Mouse (Mus musculus): ENCODE results near the gene Lhfp.
"Not testable (repeated sequence)": the region's sequence is repeated elsewhere in the genome, so short reads cannot be mapped to it uniquely, and the experiment has no call there.

The Lhfp gene

DNA sequence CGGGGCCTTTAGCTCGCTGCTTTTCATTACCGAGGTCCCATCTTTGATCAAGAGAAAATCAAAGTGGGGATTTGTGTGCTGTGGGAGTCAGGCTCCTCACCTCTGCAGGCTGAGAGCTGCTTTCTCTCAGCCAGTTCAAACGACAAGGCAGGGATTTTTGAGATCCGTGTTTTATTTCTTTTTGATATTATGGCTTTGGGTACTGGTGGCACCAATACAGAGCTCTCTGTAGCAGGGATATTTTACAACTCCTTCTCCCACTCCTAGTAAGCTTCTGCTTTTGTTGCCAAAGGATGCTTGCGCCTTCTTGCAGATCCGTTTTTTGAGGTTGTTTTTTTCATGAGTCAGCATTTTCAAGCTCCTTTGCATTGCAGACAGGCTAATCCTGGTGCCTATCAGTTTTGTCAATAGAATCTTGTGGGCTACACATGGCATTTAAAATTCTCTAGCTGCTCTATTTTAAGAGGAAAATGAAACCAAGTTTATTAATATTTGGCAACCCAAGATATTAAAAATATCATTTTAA lies 172.5 kb downstream of the Lhfp start:
- DNase-seq (ENCODE audit: inconsistent ontology term): no peak

DNA sequence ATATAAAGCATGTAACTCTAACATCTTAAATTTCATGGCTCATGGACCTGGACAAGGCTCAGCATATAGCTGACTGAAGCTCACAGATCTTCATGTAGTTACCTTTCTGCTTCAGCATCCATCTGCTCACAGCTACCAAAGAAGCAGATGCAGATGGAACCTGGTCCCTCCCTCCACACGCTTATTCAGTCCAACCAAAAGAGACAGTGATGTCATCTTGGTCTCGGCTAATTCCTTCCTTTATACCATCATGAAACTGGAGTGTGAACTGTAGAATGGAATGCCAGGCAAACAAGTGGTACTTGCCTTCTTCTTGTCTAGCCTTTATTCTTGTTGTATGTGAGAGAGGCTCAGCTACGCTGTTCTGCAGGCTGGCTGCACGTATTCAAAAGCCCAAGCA lies 173.1 kb downstream of the Lhfp start:
- DNase-seq (ENCODE audit: inconsistent ontology term): no peak

DNA sequence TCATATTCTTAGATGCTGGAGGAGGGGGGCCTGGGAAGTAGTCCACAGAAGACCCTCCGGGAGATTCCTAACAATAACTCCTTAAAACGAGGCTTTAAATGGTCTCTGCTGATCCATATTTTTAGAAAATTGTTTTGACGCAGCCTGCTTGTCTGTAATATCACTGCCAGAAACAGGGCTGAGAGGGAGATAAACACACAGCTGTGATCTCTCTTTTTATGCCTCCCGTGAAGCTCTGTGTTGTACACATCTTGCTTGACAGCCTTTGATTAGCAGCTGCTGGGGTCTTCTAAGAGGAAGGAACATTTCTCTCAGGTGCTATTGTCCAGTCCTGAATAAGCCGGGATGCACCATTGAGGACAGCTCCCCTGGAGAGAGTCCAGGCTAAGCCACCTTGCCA lies 176.4 kb downstream of the Lhfp start:
- DNase-seq (ENCODE audit: inconsistent ontology term): no peak

DNA sequence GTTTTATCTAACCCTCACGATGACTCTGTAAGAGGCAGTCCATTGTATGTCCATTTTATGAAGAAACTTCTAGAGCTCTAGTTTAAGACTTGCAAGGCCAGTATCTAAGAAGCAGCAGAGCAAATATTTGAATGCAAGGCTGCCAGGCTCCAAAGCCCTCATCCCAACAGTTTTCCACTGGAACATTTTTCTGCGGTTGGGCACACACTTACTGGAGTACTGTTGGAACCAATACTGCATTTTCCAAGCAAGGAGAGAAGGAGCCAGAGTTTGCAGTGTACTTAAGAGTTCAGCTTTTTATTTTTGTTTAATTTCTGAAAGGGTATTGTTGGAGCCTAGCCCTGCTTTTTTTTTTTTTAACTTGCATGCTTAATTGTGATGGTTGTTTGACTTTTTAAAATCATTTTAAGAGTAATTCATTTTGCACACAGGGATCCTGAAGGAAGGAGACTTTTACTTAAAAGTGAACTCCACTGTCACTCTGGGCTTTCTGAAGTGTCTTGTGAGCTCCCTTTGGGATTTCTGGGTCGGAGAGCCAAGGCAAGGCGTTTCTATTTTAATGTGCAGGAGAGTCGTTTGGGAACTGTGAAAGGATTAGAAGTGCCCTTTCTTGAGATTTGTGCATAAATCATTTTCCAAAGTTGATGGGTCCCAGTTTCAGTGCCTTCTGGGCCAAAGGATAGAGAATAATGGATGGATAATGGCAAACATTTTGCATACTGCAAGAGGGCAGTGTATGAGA lies 180.4 kb downstream of the Lhfp start:
- DNase-seq (ENCODE audit: inconsistent ontology term): no peak

DNA sequence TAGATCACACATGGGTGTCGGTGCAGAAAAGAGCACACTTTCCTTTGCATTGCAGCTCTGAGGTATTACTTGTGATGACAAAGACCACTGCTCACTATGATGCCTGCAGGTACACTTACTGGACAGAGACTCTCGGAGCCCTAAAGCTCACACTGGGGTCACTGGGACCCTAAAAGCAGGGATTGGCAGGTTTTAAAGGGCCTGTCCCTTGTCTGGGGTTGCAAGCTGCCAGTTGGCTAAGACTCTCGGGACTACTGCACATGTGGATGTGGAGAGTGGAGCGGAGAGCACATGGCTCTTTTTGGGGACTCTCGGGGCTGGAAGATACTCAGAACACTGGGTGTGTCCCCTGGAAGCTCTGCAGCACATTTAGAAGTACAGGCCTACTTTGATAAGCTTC lies 182.8 kb downstream of the Lhfp start:
- no peak for DNase-seq (ENCODE audit: inconsistent ontology term)

DNA sequence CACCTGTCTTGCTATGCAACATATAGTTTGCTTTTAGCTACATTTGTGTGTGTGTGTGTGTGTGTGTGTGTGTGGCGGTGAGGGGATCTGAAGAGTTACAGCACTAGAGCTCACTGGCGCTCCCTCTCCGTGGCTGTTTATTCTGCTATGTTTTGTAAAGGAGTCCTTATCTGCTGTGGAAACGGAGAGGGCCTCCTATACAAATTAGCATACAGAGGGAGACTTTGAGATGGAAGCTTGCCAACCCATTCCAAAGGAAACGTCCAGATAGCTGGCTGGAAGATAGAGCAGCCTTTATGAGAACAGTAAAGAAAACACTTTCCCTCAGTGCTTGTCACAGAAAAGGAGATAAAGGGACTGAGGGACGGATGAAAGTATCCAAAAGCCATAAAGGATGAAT lies 184.4 kb downstream of the Lhfp start:
- DNase-seq (ENCODE audit: inconsistent ontology term): no peak

DNA sequence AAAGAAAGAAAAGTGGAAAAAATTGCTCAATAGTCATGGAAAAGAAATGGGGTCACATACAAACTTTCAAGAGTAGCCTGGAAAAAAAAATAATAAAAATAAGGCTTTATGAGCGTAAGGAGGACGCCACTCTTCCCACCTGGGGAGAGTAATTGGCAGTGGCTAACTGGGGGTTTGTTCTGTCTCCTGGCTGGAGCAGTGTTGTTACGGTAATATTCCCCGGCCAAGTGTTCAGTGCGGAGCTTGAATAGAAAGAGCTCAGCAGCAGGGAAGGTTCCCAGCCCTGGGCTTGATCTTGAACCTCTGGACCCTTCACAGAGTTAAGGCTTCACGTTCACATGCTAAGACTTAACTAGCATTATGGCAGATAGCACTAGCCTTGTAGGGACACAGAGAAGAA lies 184.9 kb downstream of the Lhfp start:
- no peak for DNase-seq (ENCODE audit: inconsistent ontology term)

DNA sequence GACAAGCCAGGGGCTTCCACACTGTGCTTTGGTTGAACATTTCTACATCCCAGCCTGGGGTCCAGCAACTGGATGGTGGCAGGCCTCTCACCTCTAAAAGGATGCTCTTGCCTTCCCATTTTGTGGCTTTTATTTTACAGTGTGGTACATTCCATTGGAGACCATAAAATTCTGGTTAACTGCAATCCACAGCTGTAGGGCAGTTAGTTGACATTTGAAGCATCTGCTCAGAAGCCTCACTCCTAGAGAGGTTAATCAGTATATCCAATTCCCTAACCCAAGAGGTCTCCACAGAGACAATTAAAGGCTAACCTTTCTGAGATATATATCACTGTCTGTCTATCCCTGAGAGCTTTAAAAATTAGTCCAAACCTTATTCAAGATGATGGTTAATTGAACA lies 186.5 kb downstream of the Lhfp start:
- DNase-seq (ENCODE audit: inconsistent ontology term): no peak

DNA sequence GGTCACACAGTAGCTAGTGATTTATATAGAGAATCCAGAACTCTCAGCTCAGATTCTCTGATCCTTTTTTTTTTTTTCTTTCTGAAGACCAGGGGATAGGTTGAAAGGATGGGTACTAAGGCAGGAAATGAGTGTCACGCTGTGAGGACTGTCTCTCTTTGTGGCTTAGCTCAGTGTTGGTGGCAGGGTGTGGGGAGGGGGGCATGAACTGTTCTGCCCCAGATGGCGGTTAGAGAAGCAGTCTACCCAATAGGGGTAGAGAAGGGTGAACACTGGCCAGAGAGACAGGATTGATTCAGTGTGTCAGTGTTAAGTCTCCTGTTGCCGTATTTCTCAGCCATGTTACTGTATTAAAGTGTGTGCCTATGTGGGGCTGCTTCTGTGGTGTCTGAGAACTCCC lies 189.2 kb downstream of the Lhfp start:
- no peak for DNase-seq (ENCODE audit: inconsistent ontology term)

DNA sequence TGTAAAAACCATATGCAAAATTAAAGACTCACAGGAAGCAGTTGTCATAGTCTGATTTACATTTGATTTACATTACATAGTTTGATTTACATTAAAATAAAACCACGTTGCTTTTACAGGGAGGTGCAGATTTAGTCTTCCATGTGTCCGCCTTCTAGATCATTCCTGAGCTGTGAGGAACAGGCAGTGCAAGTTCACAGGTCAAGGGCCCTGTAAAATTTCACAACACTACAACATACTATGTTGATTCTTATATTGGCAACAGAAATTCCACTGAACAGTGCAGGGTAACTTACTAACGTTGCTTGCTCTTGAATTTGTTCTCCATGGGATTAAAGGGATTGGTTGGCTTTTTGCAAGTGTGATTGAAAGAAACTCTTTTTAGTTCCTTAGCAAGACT lies 189.8 kb downstream of the Lhfp start:
- no peak for DNase-seq (ENCODE audit: inconsistent ontology term)

DNA sequence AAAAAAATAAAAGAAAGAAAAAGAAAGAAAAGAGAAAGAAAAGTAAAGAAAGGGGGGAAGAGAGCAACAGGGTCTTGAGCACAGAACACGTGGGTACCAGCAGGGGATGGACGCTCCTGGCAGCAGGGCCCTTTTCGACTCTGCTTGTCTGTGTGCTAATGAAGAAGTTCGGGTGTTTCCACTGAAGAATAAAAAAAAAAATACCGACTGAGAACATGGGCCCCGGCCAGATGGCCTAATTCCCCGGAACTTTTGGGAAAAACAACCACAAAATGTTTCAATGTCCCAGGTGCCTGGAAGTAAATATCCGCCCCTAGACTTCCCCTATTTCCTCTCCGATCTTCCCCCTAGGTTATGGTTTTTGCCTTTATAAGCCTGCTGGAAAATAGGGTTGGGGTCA lies 191.1 kb downstream of the Lhfp start:
- DNase-seq (ENCODE audit: inconsistent ontology term): not testable (repeated sequence)

DNA sequence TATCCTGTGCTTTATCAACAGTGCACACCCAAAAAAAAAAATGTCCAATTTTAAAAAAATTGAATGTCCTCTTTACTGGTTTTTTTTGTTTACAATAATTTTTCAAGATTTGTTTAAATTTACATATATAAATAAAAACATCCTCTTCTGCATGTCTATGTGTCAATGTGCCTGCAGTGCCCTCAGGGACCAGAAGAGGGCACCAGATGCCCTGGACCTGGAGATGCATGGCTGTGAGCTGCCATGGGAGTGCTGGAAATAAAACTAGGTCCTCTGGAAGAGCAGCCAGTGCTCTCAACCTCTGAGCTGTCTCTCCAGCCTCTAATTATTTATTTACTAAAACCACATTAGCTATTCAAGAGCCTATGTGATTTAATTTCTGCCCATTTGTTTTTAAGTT lies 193.4 kb downstream of the Lhfp start:
- no peak for DNase-seq (ENCODE audit: inconsistent ontology term)

DNA sequence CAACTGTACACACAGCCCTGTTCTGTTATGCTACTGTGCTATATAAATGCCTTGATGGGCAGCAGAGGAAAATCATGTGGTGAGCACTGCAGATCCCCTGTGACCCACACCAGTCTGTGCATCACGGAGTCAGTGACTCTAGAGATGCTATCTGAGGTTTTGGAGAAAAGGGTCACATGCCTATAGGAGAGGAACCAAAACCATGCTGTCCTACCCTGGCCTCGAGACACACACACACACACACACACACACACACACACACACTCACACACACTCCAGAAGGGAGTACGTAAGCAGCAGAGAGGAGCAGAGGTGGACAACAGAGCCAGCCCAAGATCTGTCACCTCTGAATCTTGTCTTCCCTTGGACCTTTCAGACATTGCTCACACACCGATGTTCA lies 195.1 kb downstream of the Lhfp start:
- DNase-seq (ENCODE audit: inconsistent ontology term): no peak

DNA sequence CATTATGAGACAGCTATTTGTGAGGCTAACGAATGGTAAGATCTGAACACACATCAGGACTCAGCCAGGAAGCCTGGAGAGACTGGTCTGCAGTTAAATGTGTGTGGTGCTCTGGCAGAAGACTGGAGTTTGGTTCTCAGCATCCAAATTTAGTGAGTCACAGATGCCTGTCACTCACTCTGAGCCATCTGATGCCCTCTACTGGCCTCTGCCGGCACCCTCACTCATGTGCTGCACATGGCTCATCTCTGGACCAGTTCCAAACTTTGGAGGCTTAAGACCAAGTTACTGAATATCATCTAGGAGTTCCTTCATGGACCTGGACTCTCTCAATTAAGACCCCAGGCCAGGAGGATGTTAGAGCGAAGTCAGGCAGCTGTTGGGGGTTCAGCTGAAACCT lies 198.8 kb downstream of the Lhfp start:
- no peak for DNase-seq (ENCODE audit: inconsistent ontology term)

DNA sequence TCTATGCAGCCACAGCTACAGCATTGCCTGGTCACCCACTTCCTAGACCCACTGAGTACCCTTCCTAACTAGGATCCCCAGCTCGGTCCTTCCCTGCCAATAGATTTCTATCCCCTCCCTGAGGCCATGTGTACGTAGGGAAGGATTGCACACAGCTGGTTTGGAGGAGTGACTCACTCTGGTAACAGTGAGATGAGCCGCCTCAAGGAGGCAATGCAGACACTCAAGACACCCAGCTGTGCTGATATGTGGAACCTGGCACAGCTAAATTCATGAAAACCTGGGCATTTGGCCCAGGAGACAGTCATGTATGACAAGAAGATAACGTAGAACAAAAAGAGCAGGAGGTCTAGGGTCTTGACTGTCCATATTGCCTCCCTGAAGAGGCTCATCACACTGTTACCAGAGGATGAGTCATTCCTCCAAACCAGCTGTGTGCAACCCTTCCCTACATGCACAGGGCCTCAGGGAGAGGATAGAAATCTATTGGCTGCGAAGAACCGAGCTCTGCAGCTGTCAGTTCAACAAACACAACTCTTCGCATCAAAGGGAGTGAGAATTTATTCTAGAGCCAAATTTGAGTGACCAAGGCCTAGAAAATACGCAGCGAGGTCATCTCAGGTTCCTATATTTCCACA lies 204.4 kb downstream of the Lhfp start:
- no peak for DNase-seq (ENCODE audit: inconsistent ontology term)

DNA sequence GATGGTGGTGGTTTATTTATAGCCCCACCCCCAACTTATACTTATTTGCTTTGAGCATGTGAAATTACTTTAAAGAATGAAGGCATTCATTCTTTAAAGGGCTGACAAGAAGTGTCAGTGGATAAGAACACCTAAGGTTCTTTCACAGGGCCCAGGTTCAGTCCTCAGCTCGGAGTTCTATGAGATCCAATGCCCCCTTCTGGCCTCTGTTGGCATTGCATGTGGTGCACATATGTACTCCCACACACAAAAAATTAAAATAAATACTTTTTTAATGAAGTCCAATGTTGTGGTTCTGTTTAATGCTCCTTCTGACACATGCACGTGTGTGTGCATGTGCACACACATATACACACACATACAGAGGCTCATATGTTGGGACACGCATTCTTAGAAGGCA lies 205.8 kb downstream of the Lhfp start:
- DNase-seq (ENCODE audit: inconsistent ontology term): no peak

DNA sequence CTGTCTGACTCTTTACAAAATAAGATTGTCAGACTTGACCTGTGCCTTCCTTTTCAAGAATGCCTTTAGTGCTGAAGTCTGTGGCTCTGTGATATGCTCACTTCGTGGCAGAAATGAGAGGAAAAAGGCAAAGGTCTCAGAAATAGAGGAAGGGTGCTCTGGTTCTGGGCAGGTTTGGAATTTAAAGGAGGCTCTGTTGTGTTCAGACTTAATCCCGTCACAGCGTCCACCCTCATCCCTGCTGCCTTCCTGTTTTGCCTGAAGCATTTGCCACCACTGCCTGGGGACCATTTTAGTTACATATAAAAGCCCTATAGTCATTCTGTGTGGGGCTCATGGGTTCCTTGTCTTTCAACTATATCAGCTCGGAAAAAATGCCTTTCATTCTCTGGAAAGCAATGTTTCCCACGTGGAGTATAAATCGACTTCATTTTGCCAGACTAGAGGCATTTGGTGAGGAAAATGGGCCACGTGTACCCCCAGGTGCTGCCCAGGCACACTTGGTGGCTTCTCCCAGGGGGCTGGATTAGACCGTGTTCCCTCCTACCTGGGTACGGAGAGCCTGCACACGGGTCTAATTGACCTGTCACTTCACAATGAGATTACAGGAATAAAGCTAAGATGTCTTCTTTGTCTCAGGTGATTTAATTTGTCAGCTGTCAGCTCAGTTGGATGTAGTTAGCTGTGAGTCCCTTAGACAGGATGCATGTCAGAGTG lies 207.0 kb downstream of the Lhfp start:
- DNase-seq (ENCODE audit: inconsistent ontology term): no peak

DNA sequence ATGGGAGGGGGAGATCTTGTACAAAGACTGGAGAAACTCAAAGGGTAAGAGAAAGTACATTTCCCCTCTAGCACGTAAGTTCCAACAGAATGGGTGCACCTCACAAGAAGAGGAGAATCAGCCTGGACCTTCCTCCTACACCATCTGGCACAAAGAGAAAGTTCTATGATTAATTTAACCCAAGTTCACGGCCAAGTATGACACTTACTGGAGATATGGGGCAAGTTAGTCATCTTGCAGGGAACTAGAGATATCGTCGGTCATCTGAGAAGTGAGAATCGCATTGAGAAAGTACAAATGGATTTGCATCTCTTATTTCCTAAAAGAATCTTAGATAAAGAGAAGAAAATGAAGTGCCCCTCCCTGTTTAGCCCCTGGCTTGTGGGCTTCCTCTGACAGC lies 211.2 kb downstream of the Lhfp start:
- no peak for DNase-seq (ENCODE audit: inconsistent ontology term)

DNA sequence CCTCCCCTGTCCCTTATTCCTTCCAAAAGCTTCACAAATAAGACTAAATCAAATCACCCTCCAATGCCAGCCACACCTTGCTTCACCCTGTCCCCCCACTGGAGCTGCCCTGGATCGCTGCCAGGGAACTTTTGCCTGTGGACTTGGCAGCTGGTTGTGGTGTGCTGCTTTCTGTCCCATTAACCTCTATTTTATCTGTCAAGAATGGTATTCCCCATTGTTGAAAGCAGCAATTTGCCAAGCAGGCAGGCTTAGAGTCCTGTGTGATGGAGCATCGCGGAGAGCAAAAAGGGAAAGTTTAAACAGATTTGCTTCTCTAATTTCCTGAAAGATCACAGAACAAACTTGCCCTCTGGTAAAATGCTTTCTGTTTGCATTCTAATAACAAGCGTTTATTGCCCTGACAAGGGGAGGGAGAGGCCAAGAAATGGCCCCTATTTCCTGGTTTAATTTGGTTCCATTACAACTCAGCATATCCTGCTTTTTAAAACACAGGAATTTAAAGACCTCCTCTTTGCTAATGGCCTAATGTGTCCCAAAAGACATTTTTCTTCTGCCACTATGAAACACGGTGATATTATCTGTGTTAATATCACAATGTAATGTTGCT lies 212.0 kb downstream of the Lhfp start:
- DNase-seq (ENCODE audit: inconsistent ontology term): peak; percentile 46

DNA sequence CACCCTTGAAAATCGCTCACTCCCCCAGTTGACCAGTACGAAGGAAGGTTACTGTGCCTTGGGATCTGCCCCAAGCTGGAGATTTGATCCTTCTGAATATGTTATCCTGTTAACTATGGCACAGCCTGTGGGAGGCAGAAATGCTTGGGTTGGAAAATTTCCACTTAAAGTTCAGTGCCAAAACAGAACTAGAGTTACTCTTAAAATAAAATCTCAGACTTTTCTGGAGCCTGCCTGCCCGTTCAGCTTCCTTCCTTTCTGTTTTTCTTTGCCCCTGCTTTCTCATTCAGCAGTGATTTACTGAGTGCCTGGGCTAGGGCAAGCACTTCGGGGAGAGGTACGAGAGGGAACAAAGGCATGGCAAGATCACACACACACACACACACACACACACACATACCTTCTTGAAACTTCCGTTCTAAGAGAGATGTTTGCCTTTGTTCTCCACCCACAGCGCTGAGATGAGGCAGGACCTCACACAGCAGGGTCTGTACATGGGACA lies 217.4 kb downstream of the Lhfp start:
- DNase-seq (ENCODE audit: inconsistent ontology term): peak; percentile 44

DNA sequence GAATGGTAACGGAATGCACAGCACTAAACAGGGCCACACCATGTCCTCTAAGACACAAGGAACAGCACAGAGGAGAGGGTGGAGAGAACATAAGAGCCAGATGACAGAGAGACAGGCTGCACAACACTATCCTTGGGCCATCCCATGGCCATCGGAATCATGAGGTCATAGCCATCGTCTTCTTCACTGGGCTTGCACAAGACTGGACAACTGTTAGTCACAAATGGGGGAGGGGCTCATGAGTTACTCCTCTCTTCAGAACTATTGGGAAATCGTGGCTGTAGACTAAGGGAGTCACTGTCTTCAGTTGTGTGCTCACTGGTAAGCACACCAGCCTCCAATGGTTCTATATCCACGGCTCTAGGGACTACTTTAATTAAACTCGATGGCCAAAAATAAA lies 224.8 kb downstream of the Lhfp start:
- DNase-seq (ENCODE audit: inconsistent ontology term): no peak

DNA sequence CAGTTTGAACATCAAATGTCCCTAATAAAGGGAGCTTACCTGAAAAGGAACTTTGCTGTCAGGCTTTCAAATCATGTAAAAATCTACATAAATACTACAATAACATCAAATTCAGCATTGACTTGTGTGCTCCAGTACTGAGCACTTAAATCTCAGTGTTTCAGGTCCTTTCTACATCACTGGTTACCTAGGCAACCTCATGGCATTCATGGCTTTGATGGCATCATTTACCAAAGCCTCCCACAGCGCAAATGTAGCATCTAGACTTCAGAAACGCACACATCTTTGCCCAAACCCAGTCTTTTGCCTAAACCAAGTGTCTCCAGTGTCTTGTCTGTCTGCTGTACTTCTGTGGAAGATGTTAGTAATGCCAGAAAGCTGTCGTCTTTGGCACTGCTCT lies 225.7 kb downstream of the Lhfp start:
- DNase-seq (ENCODE audit: inconsistent ontology term): no peak

Data from Muller cell, postnatal 12 days (primary cell).